Mouse (Mus musculus) lung, adult 10 weeks (tissue): Measurements from ENCODE around the gene Mink1. TPM values are rescaled to one million over a fixed set of nuclear protein-coding genes. Genes with fewer than 3 reads are reported as not detected.

ENCODE experiments used
- polyA plus RNA-seq: library from polyadenylated mRNA; stranded (reverse); fragments of 350-450 nt; fragmentation: Illumina TruSeq; extraction: RNeasy Lipid Tissue Mini Kit (QIAGEN cat#74804); gene quantifications from one replicate; pipeline ENCODE4 v1.2.3, GENCODE M21; 2014; ENCODE audit warnings: low read depth, low replicate concordance; ENCODE audit not compliant: insufficient read depth

Mink1 gene
- polyA plus RNA-seq = 24.0 TPM

GRCm38 (mm10) chr11:70562287-70562994 is at the start of gene Mink1:
Gene Mink1 (plus strand): TSS chr11:70562881.

GRCm38 (mm10) chr11:70514288-70514687 is 48.4 kb upstream of the Mink1 start, which contains the start of gene Vmo1:
Gene Vmo1 (minus strand): TSS chr11:70514616.

GRCm38 (mm10) chr11:70518923-70519322 is 43.8 kb upstream of the Mink1 start, which contains the start of gene Gltpd2:
Gene Gltpd2 (plus strand): TSS chr11:70519196.

GRCm38 (mm10) chr11:70525184-70525678 is 37.5 kb upstream of the Mink1 start, which contains the start of gene Psmb6:
Gene Psmb6 (plus strand): TSS chr11:70525367.

GRCm38 (mm10) chr11:70532839-70533238 is 29.8 kb upstream of the Mink1 start, which contains the start of gene Gm40193:
Gene Gm40193 (minus strand): TSS chr11:70532939.

GRCm38 (mm10) chr11:70539877-70540587 is 22.6 kb upstream of the Mink1 start, which contains the start of gene Pld2:
Gene Pld2 (plus strand): TSS chr11:70540064.

GRCm38 (mm10) chr11:70615516-70616093 is 52.9 kb downstream of the Mink1 start, which contains the start of gene 4930544D05Rik:
Gene 4930544D05Rik (plus strand): TSS chr11:70615848.

GRCm38 (mm10) chr11:70619101-70619500 is 56.4 kb downstream of the Mink1 start, which contains the start of gene Chrne:
Gene Chrne (minus strand): TSS chr11:70619216.

GRCm38 (mm10) chr11:70638714-70639278 is 76.1 kb downstream of the Mink1 start, which contains the start of gene Gp1ba:
Gene Gp1ba (plus strand): TSS chr11:70639122.

GRCm38 (mm10) chr11:70646691-70647650 is 84.3 kb downstream of the Mink1 start, which contains the start of the genes Rnf167 and Slc25a11:
Gene Rnf167 (plus strand): TSS chr11:70647235.
Gene Slc25a11 (minus strand): TSS chr11:70647479.

GRCm38 (mm10) chr11:70654198-70654922 is 91.7 kb downstream of the Mink1 start, which contains the start of gene Pfn1:
Gene Pfn1 (minus strand): TSS chr11:70654644.

GRCm38 (mm10) chr11:70656964-70657363 is 94.3 kb downstream of the Mink1 start, which contains the start of gene Eno3:
Gene Eno3 (plus strand): TSS chr11:70657202.

Other genes with a start within 250 kb of the Mink1 start
- not detected for gene Alox12e, start 240.3 kb upstream of the Mink1 start, polyA plus RNA-seq
- gene Alox15, start 210.8 kb upstream of the Mink1 start, polyA plus RNA-seq = 3.7 TPM
- 9.8 TPM for gene Pelp1, start 152.8 kb upstream of the Mink1 start, polyA plus RNA-seq
- 37.6 TPM for gene Arrb2, start 130.2 kb upstream of the Mink1 start, polyA plus RNA-seq
- gene Med11, start 111.0 kb upstream of the Mink1 start, polyA plus RNA-seq = 52.9 TPM
- 3.2 TPM for gene Zmynd15, start 103.4 kb upstream of the Mink1 start, polyA plus RNA-seq
- gene Cxcl16, start 102.9 kb upstream of the Mink1 start, polyA plus RNA-seq = 59.8 TPM
- gene Tm4sf5, start 57.6 kb upstream of the Mink1 start, polyA plus RNA-seq = 0.25 TPM
- 0.55 TPM for gene Vmo1, start 48.3 kb upstream of the Mink1 start, polyA plus RNA-seq
- not detected for gene Gltpd2, start 43.7 kb upstream of the Mink1 start, polyA plus RNA-seq
- 296 TPM for gene Psmb6, start 37.5 kb upstream of the Mink1 start, polyA plus RNA-seq
- gene Gm40193, start 29.9 kb upstream of the Mink1 start, polyA plus RNA-seq = not detected
- 9.6 TPM for gene Pld2, start 22.8 kb upstream of the Mink1 start, polyA plus RNA-seq
- not detected for gene 4930544D05Rik, start 53.0 kb downstream of the Mink1 start, polyA plus RNA-seq
- gene Chrne, start 56.3 kb downstream of the Mink1 start, polyA plus RNA-seq = 0.14 TPM
- gene Gp1ba, start 76.2 kb downstream of the Mink1 start, polyA plus RNA-seq = 0.30 TPM
- 71.5 TPM for gene Rnf167, start 84.4 kb downstream of the Mink1 start, polyA plus RNA-seq
- gene Slc25a11, start 84.6 kb downstream of the Mink1 start, polyA plus RNA-seq = 77.2 TPM
- gene Pfn1, start 91.8 kb downstream of the Mink1 start, polyA plus RNA-seq = 578 TPM
- gene Eno3, start 94.3 kb downstream of the Mink1 start, polyA plus RNA-seq = 26.5 TPM
- gene Spag7, start 106.5 kb downstream of the Mink1 start, polyA plus RNA-seq = 78.5 TPM
- 9.8 TPM for gene Camta2, start 125.2 kb downstream of the Mink1 start, polyA plus RNA-seq
- 2.0 TPM for gene Inca1, start 137.3 kb downstream of the Mink1 start, polyA plus RNA-seq
- gene Kif1c, start 137.7 kb downstream of the Mink1 start, polyA plus RNA-seq = 56.7 TPM
- 1.7 TPM for gene Zfp3, start 201.3 kb downstream of the Mink1 start, polyA plus RNA-seq
- 6.1 TPM for gene Scimp, start 249.7 kb downstream of the Mink1 start, polyA plus RNA-seq